ENCODE assay signal across 20 mouse cellular contexts in genomic region chrX:130281484-130281883, GRCm38 (mm10).
DNase-seq lines count a peak whose midpoint lies in the region; ATAC-seq and TF ChIP-seq lines count a peak whose summit lies in the region.
"Had no signal": no experiment of that assay in that cellular context is flagged by ENCODE, and none has a peak within 500 bp of the region (broad histone marks: within the 10 kb centered on the region; RNA-seq: fewer than 3 reads in every experiment).

No protein-coding gene starts in this region.

- no peak overlapping the region for H3K4me3 ChIP-seq in lung, postnatal 0 days (ENCODE audit: low read depth, low read length)
- no peak overlapping the region for H3K4me3 ChIP-seq in intestine, embryonic 15.5 days (replicated peaks)
- H3K4me3 ChIP-seq: embryonic facial prominence, embryonic 15.5 days; erythroblast, embryonic 14.5 days; forebrain, embryonic 10.5 days; gastrocnemius, adult 2 months; heart, embryonic 12.5 days; hindbrain, embryonic 10.5 days had no signal

- no peaks in the 10 kb centered on the region for H3K27me3 ChIP-seq in lung, postnatal 0 days (replicated peaks; ENCODE audit: insufficient read depth, low read length)
- H3K27me3 ChIP-seq in intestine, embryonic 15.5 days (replicated peaks) = no peaks in the 10 kb centered on the region
- H3K27me3 ChIP-seq: embryonic facial prominence, embryonic 15.5 days; heart, embryonic 12.5 days had no signal

- H3K27ac ChIP-seq in lung, postnatal 0 days (ENCODE audit: low read length) = no peak overlapping the region
- no peak overlapping the region for H3K27ac ChIP-seq in intestine, embryonic 15.5 days
- H3K27ac ChIP-seq: embryonic facial prominence, embryonic 15.5 days; forebrain, embryonic 10.5 days; gastrocnemius, adult 2 months; hindbrain, embryonic 10.5 days had no signal

- TF ChIP-seq CTCF in lung, postnatal 0 days (IDR thresholded peaks at IDR 0.05) = no peak

- ATAC-seq in lung, postnatal 0 days = peak; percentile 74
- peak; percentile 93 for ATAC-seq in intestine, embryonic 15.5 days
- ATAC-seq in monocyte, adult 5-6 weeks (replicated peaks; ENCODE audit: insufficient number of reproducible peaks, low FRiP score, low TSS enrichment, poor library complexity, severe bottlenecking) = 0 out of 2 replicates have a peak, but pooled peaks have one; percentile 53
- ATAC-seq: forebrain, embryonic 14.5 days had no signal

- DNase-seq in lung, postnatal 0 days (ENCODE audit: low spot score) = peak; percentile 56
- no peak for DNase-seq in lung, postnatal 36 days
- DNase-seq in thymus, postnatal 25 days = no peak
- DNase-seq in retina, embryonic 14.5 days (ENCODE audit: low spot score) = no peak
- no peak for DNase-seq in left cerebral cortex, postnatal 10 days (ENCODE audit: extremely low spot score in 1 of 2, low spot score in 2 of 2)
- DNase-seq: adrenal gland, postnatal 10 days; cerebellum, adult 11 months; cerebellum, adult 8-10 months; cerebellum, postnatal 14 days; embryo, embryonic 11 days; gastrocnemius, adult 2 months; gastrocnemius, postnatal 25 days had no signal

- TF ChIP-seq EP300 in lung, postnatal 0 days (IDR thresholded peaks at IDR 0.05) = peak; percentile 46

- H3K9me3 ChIP-seq in lung, postnatal 0 days (ENCODE audit: low read length) = no peaks in the 10 kb centered on the region
- no peaks in the 10 kb centered on the region for H3K9me3 ChIP-seq in intestine, embryonic 15.5 days
- H3K9me3 ChIP-seq: embryonic facial prominence, embryonic 15.5 days; forebrain, embryonic 10.5 days; heart, embryonic 12.5 days; hindbrain, embryonic 10.5 days had no signal

- WGBS in lung, postnatal 0 days = 46% methylated on average over 2 of the region's 2 CpGs
- 63% methylated on average over 2 of the region's 2 CpGs for WGBS in intestine, embryonic 15.5 days

- no peak overlapping the region for H3K9ac ChIP-seq in lung, postnatal 0 days (replicated peaks; ENCODE audit: low read depth)
- no peak overlapping the region for H3K9ac ChIP-seq in intestine, embryonic 15.5 days
- H3K9ac ChIP-seq: embryonic facial prominence, embryonic 15.5 days; heart, embryonic 12.5 days had no signal

- intact Hi-C loops in left cerebral cortex, postnatal 10 days (cut with DNase I) = no loop called here

- no peak overlapping the region for H3K4me2 ChIP-seq in lung, postnatal 0 days (replicated peaks; ENCODE audit: low read depth, low read length)
- no peak overlapping the region for H3K4me2 ChIP-seq in intestine, embryonic 15.5 days (replicated peaks)
- H3K4me2 ChIP-seq: embryonic facial prominence, embryonic 15.5 days; heart, embryonic 12.5 days had no signal

- no peaks in the 10 kb centered on the region for H3K4me1 ChIP-seq in lung, postnatal 0 days (ENCODE audit: insufficient read depth, low read depth, low read length)
- H3K4me1 ChIP-seq in intestine, embryonic 15.5 days (replicated peaks) = no peaks in the 10 kb centered on the region
- H3K4me1 ChIP-seq: embryonic facial prominence, embryonic 15.5 days; forebrain, embryonic 10.5 days; heart, embryonic 12.5 days; hindbrain, embryonic 10.5 days had no signal

- no peaks in the 10 kb centered on the region for H3K36me3 ChIP-seq in lung, postnatal 0 days (ENCODE audit: insufficient read depth, low read length)
- no peaks in the 10 kb centered on the region for H3K36me3 ChIP-seq in intestine, embryonic 15.5 days
- H3K36me3 ChIP-seq: embryonic facial prominence, embryonic 15.5 days; forebrain, embryonic 10.5 days; heart, embryonic 12.5 days; hindbrain, embryonic 10.5 days had no signal
